Mouse (Mus musculus) limb, embryonic 11.5 days (tissue): ENCODE measurements around the gene Dph3. TPM values are rescaled to one million over a fixed set of nuclear protein-coding genes. Genes with fewer than 3 reads are reported as not detected.
"Not testable (repeated sequence)": the region's sequence is repeated elsewhere in the genome, so short reads cannot be mapped to it uniquely, and the experiment has no call there.

ENCODE experiments used
- ATAC-seq: fragments of 200-750 bp; cut with Nextera tagmentation; 2 replicates; pipeline ENCODE4 v1.8.0; 2017; ENCODE audit warnings: low read depth; ENCODE audit not compliant: insufficient number of reproducible peaks, low FRiP score, low TSS enrichment
- DNase-seq: peaks from one replicate; pipeline ENCODE4 v3.0.0-alpha.2; 2015; ENCODE audit warnings: low spot score
- H3K27ac ChIP-seq: fragments of 300-500 bp; sonication (generic); replicated peaks from 2 replicates; pipeline ENCODE4 v1.5.1; 2014; ENCODE audit warnings: low read depth, mild to moderate bottlenecking, low read length
- H3K27me3 ChIP-seq: fragments of 300-500 bp; sonication (generic); 2 replicates; pipeline ENCODE4 v1.6.1; 2014; ENCODE audit warnings: mild to moderate bottlenecking, low read length, mixed read lengths; ENCODE audit not compliant: control insufficient read depth, insufficient read depth
- H3K36me3 ChIP-seq: fragments of 300-500 bp; sonication (generic); 2 replicates; pipeline ENCODE4 v1.6.1; 2014; ENCODE audit warnings: mild to moderate bottlenecking, low read length, moderate library complexity, mixed read lengths; ENCODE audit not compliant: control insufficient read depth, insufficient read depth
- H3K4me1 ChIP-seq: fragments of 300-500 bp; sonication (generic); 2 replicates; pipeline ENCODE4 v1.6.1; 2014; ENCODE audit warnings: low read length, mixed read lengths; ENCODE audit not compliant: control insufficient read depth, insufficient read depth
- H3K4me2 ChIP-seq: fragments of 300-500 bp; sonication (generic); 2 replicates; pipeline ENCODE4 v1.6.1; 2014; ENCODE audit warnings: low read depth, mild to moderate bottlenecking, moderate library complexity; ENCODE audit not compliant: severe bottlenecking
- H3K4me3 ChIP-seq: fragments of 300-500 bp; sonication (generic); 2 replicates; pipeline ENCODE4 v1.5.1; 2014; ENCODE audit warnings: low read depth, low read length
- H3K9ac ChIP-seq: fragments of 300-500 bp; sonication (generic); 2 replicates; pipeline ENCODE4 v1.6.1; 2014; ENCODE audit warnings: mild to moderate bottlenecking, low read length
- H3K9me3 ChIP-seq: fragments of 300-500 bp; sonication (generic); 2 replicates; pipeline ENCODE4 v1.6.1; 2016; ENCODE audit warnings: low read length; ENCODE audit not compliant: control insufficient read depth
- WGBS: fragments of 180-500 bp; shearing (Covaris S2); extraction: QIAGEN DNeasy Blood & Tissue Kit; methylation state at CpG from one replicate; pipeline ENCODE4 v1.1.7; 2014; 5-methylcytosine and 5-hydroxymethylcytosine counted together
- polyA plus RNA-seq: library from polyadenylated mRNA; unstranded; fragments of >200 nt; fragmentation: Nextera tagmentation; extraction: Ambion mirVana; gene quantifications from 2 replicates; pipeline ENCODE4 v1.2.1, GENCODE M21; 2014

Gene Dph3
- polyA plus RNA-seq, 1 experiment from 2014 or later = 86.9 TPM

DNA sequence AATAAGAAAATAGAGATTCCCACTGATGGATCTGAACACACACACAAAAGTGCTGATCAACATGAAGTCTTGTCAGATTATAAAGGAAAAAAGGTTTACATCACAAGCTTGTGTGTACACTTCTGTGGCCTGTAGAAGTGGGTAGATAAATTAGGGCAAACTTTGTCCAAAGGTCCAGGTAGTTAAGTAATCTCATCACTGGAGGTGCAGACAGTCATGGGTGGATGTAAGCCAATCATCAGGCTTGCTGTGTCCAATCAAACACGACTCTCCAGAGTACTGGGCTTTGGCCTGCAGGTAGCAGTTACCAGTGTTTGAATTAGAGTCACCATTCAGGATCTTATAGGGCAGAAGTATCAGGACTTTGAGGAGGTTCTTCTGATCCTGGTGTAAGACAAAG is 7.5 kb upstream of the Dph3 start:
- no peaks in the 10 kb centered on the region for H3K9me3 ChIP-seq
- no peak overlapping the region for H3K27ac ChIP-seq
- no peak overlapping the region for H3K4me3 ChIP-seq
- H3K27me3 ChIP-seq = no peaks in the 10 kb centered on the region
- ATAC-seq = no peak
- no peak overlapping the region for H3K4me2 ChIP-seq
- no peak overlapping the region for H3K9ac ChIP-seq
- peaks cover 9% of the 10 kb centered on the region; the same call in 1 of the 2 replicates for H3K4me1 ChIP-seq
- WGBS = 66% methylated on average over 1 of the region's 1 CpGs
- no peak for DNase-seq
- peaks cover 8% of the 10 kb centered on the region; the same call in 1 of the 2 replicates for H3K36me3 ChIP-seq

GRCm38 (mm10) chr14:32091704-32092103 is 6.2 kb upstream of the Dph3 start:
- ATAC-seq = no peak

GRCm38 (mm10) chr14:32091124-32091523 is 5.6 kb upstream of the Dph3 start:
- Histone ChIP-seq H3K36me3 (peaks cover 3% of the 10 kb centered on the region; the same call in 1 of the 2 replicates), H3K4me3 (no peak overlapping the region), H3K27ac (peak overlapping the region; percentile 36; the same call in 1 of the 2 replicates), H3K9me3 (no peaks in the 10 kb centered on the region), H3K4me2 (0 out of 2 replicates have a peak overlapping the region, but pooled peaks have one; percentile 2), H3K4me1 (peaks cover 9% of the 10 kb centered on the region; the same call in 1 of the 2 replicates), H3K9ac (no peak overlapping the region), H3K27me3 (no peaks in the 10 kb centered on the region)
- WGBS = 20% methylated on average over 4 of the region's 4 CpGs
- DNase-seq = peak; percentile 59
- ATAC-seq = peak; percentile 51; the same call in 1 of the 2 replicates

More at GRCm38 (mm10) chr14:32091704-32092103, 6.2 kb upstream of the Dph3 start:
- no peaks in the 10 kb centered on the region for H3K9me3 ChIP-seq
- no peak overlapping the region for H3K9ac ChIP-seq
- peaks cover 9% of the 10 kb centered on the region; the same call in 1 of the 2 replicates for H3K4me1 ChIP-seq
- H3K27ac ChIP-seq = 0 out of 2 replicates have a peak overlapping the region, but pooled peaks have one; percentile 36
- H3K4me2 ChIP-seq = 0 out of 2 replicates have a peak overlapping the region, but pooled peaks have one; percentile 2
- H3K4me3 ChIP-seq = no peak overlapping the region
- peaks cover 3% of the 10 kb centered on the region; the same call in 1 of the 2 replicates for H3K36me3 ChIP-seq
- DNase-seq = no peak
- 64% methylated on average over 4 of the region's 4 CpGs for WGBS
- no peaks in the 10 kb centered on the region for H3K27me3 ChIP-seq

- H3K27ac ChIP-seq, H3K36me3 ChIP-seq, H3K4me3 ChIP-seq, H3K9me3 ChIP-seq, H3K4me1 ChIP-seq, H3K27me3 ChIP-seq, DNase-seq, H3K9ac ChIP-seq, ATAC-seq, H3K4me2 ChIP-seq: not testable (repeated sequence)
- WGBS = 90% methylated on average over 7 of the region's 7 CpGs
These were observed 2.2 kb upstream of the Dph3 start for GRCm38 (mm10) chr14:32087584-32088248.

DNA sequence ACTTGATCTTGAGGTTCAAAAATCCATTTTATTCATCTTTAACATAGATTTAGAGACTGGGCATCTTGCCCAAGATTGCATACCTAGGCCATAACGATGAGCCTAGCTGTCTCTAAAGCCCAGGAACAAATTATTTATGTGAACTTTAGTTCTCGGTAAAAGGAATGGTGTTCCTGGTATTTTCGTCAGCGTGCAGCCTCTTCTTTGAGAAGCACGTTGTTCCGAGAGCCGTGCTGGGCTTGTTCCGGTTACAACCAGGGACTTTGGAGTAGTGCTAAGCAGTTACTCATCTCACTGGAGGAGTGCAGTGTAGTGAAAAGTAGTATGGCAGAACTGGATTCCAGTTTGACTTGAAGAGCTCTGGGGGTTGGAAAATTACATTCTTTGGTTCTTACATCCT is 697 bp upstream of the Dph3 start:
- Histone ChIP-seq H3K4me2 (peak overlapping the region; percentile 49), H3K4me1 (peaks cover 3% of the 10 kb centered on the region; the same call in 1 of the 2 replicates), H3K4me3 (peak overlapping the region; percentile 56), H3K27ac (no peak overlapping the region), H3K27me3 (no peaks in the 10 kb centered on the region), H3K9ac (no peak overlapping the region; the same call in none of the 2 replicates), H3K36me3 (peaks cover 9% of the 10 kb centered on the region), H3K9me3 (no peaks in the 10 kb centered on the region)
- ATAC-seq = no peak
- DNase-seq = no peak
- WGBS = 32% methylated on average over 8 of the region's 8 CpGs

DNA sequence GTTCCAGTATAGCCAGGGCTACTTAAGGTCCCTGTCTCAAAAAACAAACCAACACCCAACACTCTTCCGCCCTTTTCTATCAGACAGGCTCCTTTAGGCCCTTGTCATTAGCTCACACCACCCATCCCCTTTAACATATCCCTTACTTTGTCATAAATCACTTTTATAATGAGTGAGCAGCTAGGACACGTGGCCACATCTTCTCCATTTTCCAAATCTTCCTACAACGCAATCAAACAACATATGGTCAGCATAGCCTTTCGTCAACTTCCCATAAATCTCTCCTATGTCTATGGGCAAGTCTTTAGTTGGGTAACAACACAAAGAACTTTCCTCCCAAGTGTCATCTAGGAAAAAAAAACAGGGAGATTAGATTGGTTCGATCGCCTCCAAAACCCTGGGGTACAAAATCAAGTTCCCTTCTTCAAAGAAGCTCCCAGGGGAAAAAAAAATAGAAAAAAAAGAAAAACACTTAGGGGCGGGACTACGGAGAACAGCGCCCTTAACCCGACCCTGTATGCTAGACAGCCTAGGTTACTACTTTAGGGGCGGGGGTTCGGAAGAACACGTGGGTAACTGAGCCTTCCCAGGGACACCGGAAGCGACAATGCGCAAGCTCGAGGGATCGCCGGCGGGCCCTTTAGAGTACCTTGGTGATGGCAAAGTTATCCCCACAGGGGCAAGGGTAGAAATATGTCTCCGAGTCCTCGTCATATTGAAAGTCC is 606 bp downstream of the Dph3 start, which contains the start of gene Oxnad1:
Gene Oxnad1 (plus strand): TSS at position 614 of the 725 bp plus-strand sequence.
- ATAC-seq (peak; percentile 96), DNase-seq (no peak)
- Histone ChIP-seq H3K9ac (peak within 1 kb of the TSS; percentile 70), H3K9me3 (no peaks in the 10 kb centered on the region), H3K4me3 (peak within 1 kb of the TSS; percentile 56), H3K27me3 (no peaks in the 10 kb centered on the region), H3K4me1 (no peaks in the 10 kb centered on the region; the same call in 1 of the 2 replicates), H3K36me3 (peaks cover 9% of the 10 kb centered on the region), H3K4me2 (peak within 1 kb of the TSS; percentile 49), H3K27ac (no peak within 1 kb of the TSS; the same call in 1 of the 2 replicates)
- 3% methylated on average over 22 of the region's 22 CpGs for WGBS

DNA sequence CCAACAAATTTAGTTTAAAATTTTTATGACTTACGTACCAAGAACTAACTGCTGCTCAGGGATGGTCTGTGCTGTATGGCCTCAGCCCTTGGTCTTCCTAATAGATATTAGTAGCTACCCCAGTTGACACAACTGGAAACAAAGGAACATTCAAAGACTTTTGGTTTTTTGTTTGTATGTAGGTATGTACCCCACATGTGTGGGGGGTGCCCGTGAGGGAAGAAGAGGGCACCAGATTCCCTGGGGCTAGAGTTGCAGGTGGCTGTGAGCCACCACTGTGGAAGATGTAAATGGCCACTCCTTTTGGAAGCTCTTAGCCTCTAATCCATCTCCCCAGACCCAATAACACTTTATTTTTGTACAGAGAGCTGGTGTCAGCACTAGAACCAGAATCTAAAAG is 2.1 kb downstream of the Dph3 start:
- peaks cover 9% of the 10 kb centered on the region for H3K36me3 ChIP-seq
- H3K27ac ChIP-seq = no peak overlapping the region
- WGBS = 94% methylated on average over 2 of the region's 2 CpGs
- DNase-seq (no peak), ATAC-seq (no peak)
- no peak overlapping the region for H3K4me3 ChIP-seq
- H3K27me3 ChIP-seq = no peaks in the 10 kb centered on the region
- H3K4me2 ChIP-seq = no peak overlapping the region
- no peaks in the 10 kb centered on the region for H3K4me1 ChIP-seq
- no peaks in the 10 kb centered on the region for H3K9me3 ChIP-seq
- no peak overlapping the region for H3K9ac ChIP-seq

GRCm38 (mm10) chr14:32082891-32083290 is 2.6 kb downstream of the Dph3 start:
- DNase-seq (no peak), ATAC-seq (no peak)
- no peak overlapping the region for H3K27ac ChIP-seq
- no peak overlapping the region for H3K9ac ChIP-seq
- H3K9me3 ChIP-seq = no peaks in the 10 kb centered on the region
- H3K4me2 ChIP-seq = no peak overlapping the region
- no peaks in the 10 kb centered on the region for H3K4me1 ChIP-seq
- no peak overlapping the region for H3K4me3 ChIP-seq
- H3K36me3 ChIP-seq = peaks cover 9% of the 10 kb centered on the region
- 95% methylated on average over 6 of the region's 6 CpGs for WGBS
- no peaks in the 10 kb centered on the region for H3K27me3 ChIP-seq
